Mouse (Mus musculus) C2C12 (cell line): ENCODE measurements at regions not wholly inside any gene's neighbourhood (a gene's known extent, or its start where the extent isn't known, plus 50 kb on each side); places are given as distances from the start of the nearest gene placed in this dataset.

Experiments
- H3K27me3 ChIP-seq: one replicate; pipeline ENCODE4 v1.6.1; 2011; ENCODE audit not compliant: control insufficient read depth, insufficient read depth, insufficient read length
- H3K36me3 ChIP-seq: one replicate; pipeline ENCODE4 v1.6.1; 2011; ENCODE audit not compliant: control insufficient read depth, insufficient read depth
- H3K4me3 ChIP-seq: one replicate; pipeline ENCODE4 v1.5.1; 2011; ENCODE audit warnings: mild to moderate bottlenecking, control low read depth; ENCODE audit not compliant: poor library complexity, insufficient read depth, severe bottlenecking
- H3K79me2 ChIP-seq: one replicate; pipeline ENCODE4 v1.6.1; 2011; ENCODE audit not compliant: control insufficient read depth, insufficient read depth
- H3K79me3 ChIP-seq: one replicate; pipeline ENCODE4 v1.6.1; 2011; ENCODE audit warnings: low read depth, control low read depth
- H3ac ChIP-seq: one replicate; pipeline ENCODE3; 2011; ENCODE audit warnings: low read depth; ENCODE audit not compliant: control insufficient read depth, insufficient read length
- CEBPB ChIP-seq: IDR thresholded peaks from one replicate; pipeline ENCODE4 v1.6.1; 2011; ENCODE audit warnings: low read depth, mild to moderate bottlenecking, control low read depth, moderate library complexity
- CTCF ChIP-seq: IDR thresholded peaks from one replicate; pipeline ENCODE4 v1.5.1; 2011; ENCODE audit not compliant: control insufficient read depth, insufficient read depth, insufficient read length
- FOSL1 ChIP-seq: IDR thresholded peaks from one replicate; pipeline ENCODE4 v1.8.0; 2011; ENCODE audit warnings: mild to moderate bottlenecking, low read length; ENCODE audit not compliant: poor library complexity, insufficient read depth, severe bottlenecking
- MAX ChIP-seq: IDR thresholded peaks from one replicate; pipeline ENCODE4 v1.6.1; 2011; ENCODE audit warnings: mild to moderate bottlenecking, control low read depth
- MYOD1 ChIP-seq: IDR thresholded peaks from one replicate; pipeline ENCODE4 v1.6.1; 2011; ENCODE audit warnings: low read depth; ENCODE audit not compliant: control insufficient read depth, insufficient read length
- MYOG ChIP-seq: IDR thresholded peaks from one replicate; pipeline ENCODE4 v1.6.1; 2011; ENCODE audit not compliant: control insufficient read depth, insufficient read length; ENCODE audit errors: extremely low read depth
- USF1 ChIP-seq: IDR thresholded peaks from one replicate; pipeline ENCODE4 v1.6.1; 2011; ENCODE audit warnings: low read depth, mild to moderate bottlenecking, control low read depth, moderate library complexity

DNA sequence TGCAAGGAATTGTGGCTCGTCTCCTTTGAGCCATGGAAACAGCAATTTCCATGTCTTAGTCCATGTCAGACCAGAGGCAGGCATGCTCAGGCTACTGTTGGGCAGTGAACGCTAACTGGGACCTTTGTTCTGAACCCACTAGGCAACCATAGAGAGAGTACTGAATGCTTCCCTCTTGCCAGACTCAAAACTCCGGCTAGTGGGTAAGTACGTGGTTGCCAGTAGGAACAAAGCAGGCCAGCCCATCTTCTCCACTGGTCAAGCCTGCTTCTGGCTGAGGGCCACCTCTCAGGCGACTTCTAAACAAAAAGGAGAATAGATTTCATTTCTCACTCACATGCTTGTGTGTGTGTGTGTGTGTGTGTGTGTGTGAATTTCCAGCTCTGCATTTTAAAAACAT is 163.8 kb upstream of the Maf start:
- Histone ChIP-seq H3ac (no peak overlapping the region), H3K27me3 (no peaks in the 10 kb centered on the region), H3K4me3 (no peak overlapping the region), H3K79me3 (no peaks in the 10 kb centered on the region), H3K36me3 (no peaks in the 10 kb centered on the region), H3K79me2 (no peaks in the 10 kb centered on the region)
- TF ChIP-seq MYOG (no peak), USF1 (no peak), MAX (no peak), CEBPB (no peak), CTCF (no peak), FOSL1 (no peak)

- Histone ChIP-seq H3K79me2 (no peaks in the 10 kb centered on the region), H3K79me3 (no peaks in the 10 kb centered on the region), H3K4me3 (no peak overlapping the region), H3K36me3 (no peaks in the 10 kb centered on the region), H3K27me3 (no peaks in the 10 kb centered on the region), H3ac (no peak overlapping the region)
- no peak for TF ChIP-seq MAX
- no peak for TF ChIP-seq MYOG
- no peak for TF ChIP-seq USF1
- TF ChIP-seq CTCF: no peak
- TF ChIP-seq CEBPB: no peak
- TF ChIP-seq MYOD1: no peak
These were observed 153.8 kb upstream of the Maf start for GRCm38 (mm10) chr8:115861381-115861780.

- H3K36me3 ChIP-seq: no peaks in the 10 kb centered on the region
- no peak overlapping the region for H3ac ChIP-seq
- H3K27me3 ChIP-seq: no peaks in the 10 kb centered on the region
- no peaks in the 10 kb centered on the region for H3K79me2 ChIP-seq
- no peaks in the 10 kb centered on the region for H3K79me3 ChIP-seq
- H3K4me3 ChIP-seq: no peak overlapping the region
- TF ChIP-seq MAX (no peak), MYOG (no peak), USF1 (no peak), MYOD1 (no peak), CTCF (no peak)
These were observed 151.8 kb upstream of the Maf start for GRCm38 (mm10) chr8:115859406-115859805.

DNA sequence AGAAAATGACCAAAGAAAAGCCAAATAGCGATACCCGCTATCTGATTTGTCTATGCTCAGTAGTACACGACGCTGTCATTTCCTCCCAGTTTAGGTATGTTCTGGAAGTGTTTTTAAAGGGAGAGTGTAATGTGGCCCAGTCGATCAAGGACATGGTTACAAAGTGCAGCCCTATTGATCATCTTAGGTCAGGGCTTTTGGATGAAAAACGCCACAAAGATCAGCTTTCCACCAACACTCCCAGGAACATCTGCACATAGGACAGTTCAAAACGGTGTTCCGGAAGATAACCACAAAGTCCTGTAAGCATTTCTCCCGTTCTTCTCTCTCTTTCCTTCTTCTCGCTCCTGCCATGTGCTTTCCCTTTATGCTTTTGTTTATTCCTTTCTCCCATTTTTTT is 149.2 kb upstream of the Maf start:
- TF ChIP-seq FOSL1: no peak
- TF ChIP-seq MYOG: no peak
- no peak for TF ChIP-seq MAX
- TF ChIP-seq USF1: no peak
- no peak for TF ChIP-seq CTCF
- no peak for TF ChIP-seq CEBPB
- no peak for TF ChIP-seq MYOD1
- H3K4me3 ChIP-seq: no peak overlapping the region
- no peak overlapping the region for H3ac ChIP-seq
- no peaks in the 10 kb centered on the region for H3K79me3 ChIP-seq
- no peaks in the 10 kb centered on the region for H3K36me3 ChIP-seq
- H3K79me2 ChIP-seq: no peaks in the 10 kb centered on the region
- H3K27me3 ChIP-seq: no peaks in the 10 kb centered on the region

- Histone ChIP-seq H3K79me2 (no peaks in the 10 kb centered on the region), H3K79me3 (no peaks in the 10 kb centered on the region), H3K4me3 (no peak overlapping the region), H3K36me3 (no peaks in the 10 kb centered on the region), H3ac (no peak overlapping the region), H3K27me3 (no peaks in the 10 kb centered on the region)
- TF ChIP-seq FOSL1: no peak
- TF ChIP-seq MYOG: no peak
- TF ChIP-seq USF1: peak; percentile 3
These were observed 148.5 kb upstream of the Maf start for GRCm38 (mm10) chr8:115855934-115856629.

- Histone ChIP-seq H3ac (no peak overlapping the region), H3K4me3 (no peak overlapping the region), H3K79me3 (no peaks in the 10 kb centered on the region), H3K27me3 (no peaks in the 10 kb centered on the region), H3K36me3 (no peaks in the 10 kb centered on the region), H3K79me2 (no peaks in the 10 kb centered on the region)
- TF ChIP-seq MYOD1 (no peak), MYOG (no peak), CEBPB (no peak), USF1 (no peak), CTCF (no peak), MAX (no peak), FOSL1 (no peak)
These were observed 146.8 kb upstream of the Maf start for GRCm38 (mm10) chr8:115854209-115854900.
